Mouse (Mus musculus): Measurements from ENCODE around the gene Tshz2. TPM values are rescaled to one million over a fixed set of nuclear protein-coding genes. Genes with fewer than 3 reads are reported as not detected.

The Tshz2 gene
- polyA plus RNA-seq, 1 experiment from 2014 or later: 43.0 TPM

Other genes starting within 250 kb of the Tshz2 start
- gene Gm11011, start 45.3 kb upstream of the Tshz2 start, polyA plus RNA-seq (2015; fragmentation: Nextera tagmentation; extraction: Ambion mirVana): not detected in 2 replicates

Measured in hindbrain, embryonic 13.5 days (tissue).